Mouse (Mus musculus): ENCODE measurements around the gene Vmn1r191.
"Not testable (repeated sequence)": the region's sequence is repeated elsewhere in the genome, so short reads cannot be mapped to it uniquely, and the experiment has no call there.

Gene Vmn1r191

DNA sequence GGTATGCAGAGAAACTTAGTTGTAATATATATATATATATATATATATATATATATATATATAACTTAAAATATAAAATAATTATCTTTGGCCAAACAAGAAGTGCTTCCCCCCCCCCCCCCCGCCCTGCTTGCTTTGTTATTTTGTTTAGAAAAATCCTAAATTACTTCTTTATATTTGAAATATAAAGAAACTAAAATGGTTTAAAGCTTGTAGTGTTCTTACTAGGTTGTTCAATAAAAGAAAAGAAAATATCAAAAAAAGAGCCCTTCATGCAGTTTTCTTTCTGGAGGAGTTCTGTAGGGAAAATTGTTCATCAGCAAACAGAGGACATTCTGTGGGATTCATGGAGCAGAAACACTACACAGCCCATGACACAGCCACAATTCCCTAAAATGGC lies at the start of gene Vmn1r191:
TSS of gene Vmn1r191 (minus strand) at position 101 of the 400 bp plus-strand sequence.
- DNase-seq (ENCODE audit: low read depth), result no peak

DNA sequence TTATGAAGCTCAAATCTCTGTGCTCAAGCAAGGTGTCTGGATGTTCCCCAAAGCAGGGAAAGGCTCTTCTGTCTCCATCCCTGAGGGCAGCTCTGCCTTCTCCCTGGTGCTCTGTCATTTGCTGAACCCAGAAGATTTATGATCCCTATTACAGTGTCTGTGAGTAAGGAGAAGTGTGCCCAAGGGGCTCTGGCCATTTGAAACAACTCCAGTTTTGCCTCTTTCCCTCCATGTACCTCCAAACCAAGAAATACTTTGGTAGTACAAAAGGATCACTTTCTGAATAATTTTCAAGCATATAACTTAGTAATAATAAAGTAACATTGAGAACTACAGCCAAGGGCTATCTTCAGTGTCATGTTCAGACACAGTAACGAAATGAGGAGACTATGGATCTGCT lies 39.3 kb upstream of the Vmn1r191 start, which contains the start of gene Vmn1r193:
TSS of gene Vmn1r193 (minus strand) at position 101 of the 400 bp plus-strand sequence.
- DNase-seq (ENCODE audit: low read depth), result not testable (repeated sequence)

DNA sequence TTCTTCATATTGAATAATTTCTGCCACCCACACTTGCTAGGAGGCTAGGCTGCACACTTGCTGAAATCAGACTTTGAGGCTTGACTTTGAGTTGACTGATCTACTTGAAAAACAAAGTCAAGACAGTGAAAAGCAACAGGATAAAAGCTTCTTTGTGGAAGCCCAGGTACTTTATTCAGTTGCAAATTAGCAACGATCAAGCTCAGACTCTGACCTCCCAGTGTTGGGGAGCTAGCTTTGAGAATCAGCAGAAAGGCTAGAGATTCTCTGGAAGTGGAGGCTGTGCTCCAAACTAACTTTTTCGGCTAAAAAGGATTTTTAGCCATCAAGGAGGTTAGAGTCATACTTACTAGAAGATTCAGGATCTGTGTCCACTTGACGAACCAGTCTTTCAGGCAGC lies 9.0 kb upstream of the Vmn1r191 start:
- DNase-seq (ENCODE audit: low read depth), result not testable (repeated sequence)

DNA sequence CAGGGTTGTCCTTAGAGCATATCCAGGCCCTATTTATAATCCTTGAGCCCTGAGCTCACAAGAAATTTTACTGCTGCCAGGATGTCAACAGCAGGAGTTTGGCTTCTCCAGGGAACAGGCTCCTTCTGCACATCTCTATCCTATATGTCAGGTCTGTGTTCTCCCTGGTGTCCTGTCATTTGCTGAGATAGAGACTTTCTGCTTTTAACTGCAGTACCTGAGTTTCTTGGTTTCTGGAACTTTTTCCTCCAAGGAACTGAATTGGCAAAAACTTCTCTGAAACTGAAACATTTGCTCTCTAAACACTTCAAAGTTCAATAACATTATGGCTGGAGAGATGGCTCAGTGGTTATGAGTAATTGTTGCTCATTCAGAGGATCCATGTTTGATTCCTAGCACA lies 7.3 kb upstream of the Vmn1r191 start, which contains the start of gene Vmn1r192:
TSS of gene Vmn1r192 (minus strand) at position 101 of the 400 bp plus-strand sequence.
- DNase-seq (ENCODE audit: low read depth), result no peak

DNA sequence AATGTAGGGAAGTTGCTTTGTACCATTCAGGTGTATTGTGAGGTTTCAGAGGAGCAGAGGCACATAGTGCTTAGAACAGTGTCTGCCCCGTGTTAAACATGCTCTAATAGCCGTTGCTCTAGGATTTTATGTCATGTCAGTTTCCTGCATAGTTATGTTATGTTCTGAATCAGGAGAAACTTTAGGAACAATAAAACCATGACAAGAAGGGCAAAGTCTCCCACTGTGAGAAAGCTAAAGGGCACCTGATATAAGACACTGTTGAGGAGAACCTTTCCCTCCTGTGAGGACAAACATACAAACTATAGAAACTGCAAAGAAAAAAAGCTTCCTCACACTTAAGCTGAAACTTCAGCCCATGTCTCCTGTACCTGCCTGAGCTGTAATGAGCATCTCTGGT lies 6.6 kb upstream of the Vmn1r191 start:
- no peak for DNase-seq (ENCODE audit: low read depth)

DNA sequence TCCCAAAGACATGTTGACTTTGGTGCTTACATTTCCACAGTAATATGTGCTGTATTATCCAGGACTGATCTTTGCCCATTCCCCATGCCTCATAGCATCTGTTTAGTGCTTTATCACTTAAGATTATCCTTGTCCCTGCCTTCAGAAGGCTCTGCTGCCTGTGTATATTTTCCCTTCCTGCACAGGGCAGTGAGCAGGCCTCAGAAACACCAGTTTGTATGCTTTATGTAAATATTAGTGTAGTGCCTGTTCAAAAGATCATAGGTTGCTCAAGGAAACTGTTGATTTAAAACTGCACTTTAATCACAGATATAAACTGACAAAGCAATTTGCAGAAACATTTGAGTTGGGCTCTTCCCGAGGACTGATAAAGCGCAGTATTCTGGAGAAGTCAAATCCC lies 5.5 kb upstream of the Vmn1r191 start:
- DNase-seq (ENCODE audit: low read depth), result no peak

DNA sequence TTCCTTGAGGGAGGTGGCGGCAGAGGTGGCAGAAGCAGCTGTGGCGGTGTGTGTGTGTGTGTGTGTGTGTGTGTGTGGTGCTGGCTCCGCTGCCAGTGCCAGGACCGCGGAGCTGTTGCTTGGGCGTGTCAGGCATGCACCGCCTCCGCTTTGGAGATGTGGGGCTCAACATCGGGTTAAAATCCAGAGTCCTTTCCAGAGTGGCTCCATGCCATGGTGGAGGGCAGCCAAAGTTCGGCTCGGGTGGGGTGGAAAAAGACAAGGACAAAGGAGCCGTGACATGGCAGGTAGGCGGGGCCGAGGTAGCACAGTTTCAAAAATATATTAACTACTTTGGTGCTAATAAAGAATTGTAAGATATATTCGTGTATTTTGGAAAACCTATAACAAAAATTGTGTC lies 15.4 kb downstream of the Vmn1r191 start:
- no peak for DNase-seq (ENCODE audit: low read depth)

DNA sequence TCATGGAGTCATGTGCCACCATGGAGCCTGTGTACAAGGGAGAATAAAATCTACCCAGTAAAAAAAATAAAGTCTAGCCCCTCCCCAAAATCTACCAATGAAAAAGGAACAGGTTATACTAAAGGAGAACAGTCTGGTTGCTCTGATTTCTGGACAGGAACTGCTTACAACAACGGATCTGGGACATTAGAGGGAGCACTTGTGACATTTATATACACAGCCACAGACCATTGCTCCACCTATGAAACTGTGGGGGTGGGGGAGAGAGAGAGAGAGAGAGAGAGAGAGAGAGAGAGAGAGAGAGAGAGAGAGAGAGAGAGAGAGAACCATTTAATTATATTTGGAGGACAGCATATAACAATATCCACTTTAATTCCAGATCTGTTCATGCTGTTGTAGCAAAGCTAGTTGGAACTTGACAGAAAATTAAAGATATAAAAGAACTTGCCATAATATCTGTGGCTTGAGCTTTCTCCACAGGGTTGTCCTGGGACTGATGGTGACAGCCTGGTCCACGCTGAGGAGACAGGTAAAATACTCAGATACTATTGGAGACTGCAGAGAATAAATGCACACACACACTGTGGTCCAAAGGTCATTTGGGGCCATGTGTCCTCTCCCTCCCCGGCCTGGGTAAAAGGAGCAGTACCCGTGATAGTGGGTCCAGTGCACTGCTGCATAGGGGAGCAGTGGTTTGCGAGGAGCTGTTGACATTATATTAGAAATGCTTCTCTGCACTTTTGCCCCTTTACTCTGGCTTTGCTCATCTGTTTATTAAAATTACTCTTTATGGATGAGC lies 47.1 kb downstream of the Vmn1r191 start:
- DNase-seq (ENCODE audit: low read depth), result not testable (repeated sequence)

Data from naive thymus-derived CD4-positive, alpha-beta T cell, adult 2 months (primary cell).